Mouse (Mus musculus) CD4-positive, CD25-positive, alpha-beta regulatory T cell, adult 2 months (primary cell): ENCODE measurements around the gene Carm1.
A peak's percentile ranks its signal among the peaks of the same experiment; 100 is the strongest.
"Not testable (repeated sequence)": the region's sequence is repeated elsewhere in the genome, so short reads cannot be mapped to it uniquely, and the experiment has no call there.

Source experiments
- DNase-seq: peaks from one replicate; pipeline ENCODE4 v3.0.0-alpha.2; 2012; ENCODE audit warnings: low read depth, low spot score

Gene Carm1

DNA sequence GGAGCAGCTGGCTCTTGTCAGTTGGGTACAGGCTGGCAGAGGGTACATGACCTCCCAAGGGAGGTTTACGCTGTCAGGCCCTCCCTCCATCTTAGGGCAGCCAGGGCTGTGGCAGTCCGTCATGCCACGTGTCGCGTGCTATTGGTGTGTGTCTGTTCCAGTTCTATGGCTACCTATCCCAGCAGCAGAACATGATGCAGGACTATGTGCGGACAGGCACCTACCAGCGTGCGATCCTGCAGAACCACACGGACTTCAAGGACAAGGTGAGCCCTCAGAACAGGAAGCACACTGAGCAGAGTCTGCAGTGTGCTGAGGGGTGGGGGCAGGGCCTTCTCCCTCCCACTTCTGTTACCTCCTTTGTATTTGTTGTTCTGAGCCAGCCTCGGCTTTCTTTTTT lies 28.6 kb downstream of the Carm1 start:
- DNase-seq: no peak

GRCm38 (mm10) chr9:21576286-21576685 lies 29.6 kb downstream of the Carm1 start:
- no peak for DNase-seq

DNA sequence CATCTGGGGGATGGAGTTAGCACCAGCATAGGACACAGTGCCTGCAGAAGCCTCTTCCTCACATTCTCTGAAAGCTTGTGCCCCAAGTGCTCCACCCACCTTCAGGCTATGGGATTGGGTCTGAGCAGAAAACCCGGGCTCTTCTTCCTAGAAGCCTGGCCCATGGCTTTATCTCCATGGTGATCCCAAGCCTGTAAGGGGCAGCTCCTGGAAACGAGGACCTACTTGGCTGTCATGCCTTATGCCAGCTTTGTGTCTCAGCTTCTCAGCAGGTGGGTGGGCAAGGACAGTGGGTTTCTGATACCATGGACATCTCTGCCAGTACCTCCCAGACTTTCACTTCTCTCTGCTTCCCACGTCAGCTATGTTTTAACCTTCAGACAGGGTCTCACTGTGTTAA lies 31.5 kb downstream of the Carm1 start:
- no peak for DNase-seq

DNA sequence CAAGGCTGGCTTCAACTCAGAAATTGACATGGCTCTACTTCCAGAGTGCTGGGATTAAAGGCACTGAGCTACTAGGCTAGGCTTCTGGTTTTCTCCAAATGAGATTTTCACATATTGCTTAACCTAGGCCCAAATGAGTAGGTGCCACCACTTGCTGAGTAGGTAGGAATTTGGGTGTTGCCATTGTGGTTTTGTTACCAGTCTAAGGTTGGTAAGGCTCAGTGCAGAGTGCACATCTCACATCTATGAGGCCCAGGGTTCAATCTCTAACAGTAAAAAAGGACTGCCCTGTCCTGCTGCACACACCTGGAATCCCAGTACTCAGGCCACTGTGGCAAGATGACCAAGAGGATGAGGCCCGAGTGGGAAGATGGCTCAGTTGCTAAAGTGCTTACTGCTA lies 38.7 kb downstream of the Carm1 start:
- no peak for DNase-seq

DNA sequence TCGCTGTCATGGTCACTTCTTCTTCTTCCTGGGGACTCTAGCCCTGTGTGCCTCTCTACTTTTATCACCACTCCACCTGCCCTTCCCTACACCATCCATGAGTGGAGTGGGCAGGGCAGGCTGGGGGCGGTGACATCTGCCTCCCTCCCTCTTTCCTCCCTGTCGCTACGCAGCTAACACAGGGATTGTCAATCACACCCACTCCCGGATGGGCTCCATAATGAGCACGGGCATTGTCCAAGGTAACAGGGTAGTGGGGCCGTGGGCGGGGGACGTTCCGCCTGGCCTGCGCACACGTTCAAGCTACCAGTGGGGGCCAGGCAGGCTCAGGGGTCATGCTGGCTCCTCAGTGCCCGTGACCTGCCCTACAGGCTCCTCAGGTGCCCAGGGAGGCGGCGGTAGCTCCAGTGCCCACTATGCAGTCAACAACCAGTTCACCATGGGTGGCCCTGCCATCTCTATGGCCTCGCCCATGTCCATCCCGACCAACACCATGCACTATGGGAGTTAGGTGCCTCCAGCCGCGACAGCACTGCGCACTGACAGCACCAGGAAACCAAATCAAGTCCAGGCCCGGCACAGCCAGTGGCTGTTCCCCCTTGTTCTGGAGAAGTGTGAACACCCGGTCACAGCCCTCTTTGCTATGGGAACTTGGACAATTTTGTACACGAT lies 41.1 kb downstream of the Carm1 start:
- no peak for DNase-seq

- DNase-seq: no peak
Observed at GRCm38 (mm10) chr9:21588350-21588749, 41.7 kb downstream of the Carm1 start.

GRCm38 (mm10) chr9:21589538-21589937 lies 42.8 kb downstream of the Carm1 start:
- DNase-seq: no peak

DNA sequence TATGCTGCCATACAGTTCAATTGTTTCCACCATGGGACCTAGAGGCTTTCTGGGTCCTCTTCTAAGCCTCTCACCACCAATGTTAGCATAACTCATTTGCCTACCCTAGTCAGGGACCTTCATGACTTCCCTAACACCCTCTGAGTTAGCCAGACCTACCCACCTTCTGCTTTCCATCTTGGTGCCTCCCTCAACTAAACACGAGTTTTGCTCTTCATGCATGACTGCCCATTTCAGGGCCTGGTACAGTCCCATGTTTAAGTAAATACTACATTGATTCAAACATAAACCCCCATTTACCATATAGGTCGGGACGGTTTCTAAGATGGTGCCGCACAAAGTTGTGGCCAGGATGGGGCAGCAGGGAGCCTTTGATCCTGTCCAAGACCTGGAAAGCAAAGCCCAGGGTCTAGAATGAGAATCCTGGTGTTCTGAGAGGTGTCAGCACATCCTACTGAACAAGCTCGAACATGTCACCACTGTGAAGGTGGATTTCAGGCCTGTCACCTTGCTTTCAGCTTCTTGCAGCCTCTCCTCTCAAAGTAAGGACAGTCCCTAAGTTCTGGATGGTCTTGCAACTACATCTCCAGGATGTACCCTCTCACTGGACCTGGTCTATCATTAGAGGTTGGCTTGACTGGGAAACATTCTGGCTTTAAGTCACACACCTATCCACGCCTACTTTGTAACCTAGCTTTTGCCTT lies 44.6 kb downstream of the Carm1 start:
- no peak for DNase-seq

- no peak for DNase-seq
Observed at GRCm38 (mm10) chr9:21591831-21592702, 45.4 kb downstream of the Carm1 start.

DNA sequence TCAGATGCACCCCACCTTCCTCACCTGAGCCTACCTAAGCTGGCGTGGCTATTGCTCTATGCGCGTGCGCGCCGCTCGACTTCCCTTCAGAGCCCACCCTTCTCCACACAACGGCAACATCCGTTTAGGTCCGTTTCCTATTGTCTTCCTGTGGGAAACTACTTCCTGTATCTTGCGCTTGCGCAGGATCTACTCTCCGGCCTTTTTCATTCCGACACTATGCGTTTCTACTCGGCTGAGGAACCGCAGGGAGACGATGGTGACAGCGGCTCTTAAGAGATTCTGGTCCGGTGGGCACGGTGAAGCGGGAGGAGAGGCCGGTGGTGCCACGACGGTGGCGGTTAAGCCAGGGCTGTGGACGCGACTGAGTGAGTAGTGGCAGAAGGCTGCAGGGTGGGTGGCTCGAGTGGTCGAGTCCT lies 46.0 kb downstream of the Carm1 start, which contains the start of the genes Timm29 and Yipf2:
Timm29 (plus strand) TSS at position 20 of the 419 bp plus-strand sequence.
Yipf2 (minus strand) TSS at position 126 of the 419 bp plus-strand sequence.
- DNase-seq: peak; percentile 95

DNA sequence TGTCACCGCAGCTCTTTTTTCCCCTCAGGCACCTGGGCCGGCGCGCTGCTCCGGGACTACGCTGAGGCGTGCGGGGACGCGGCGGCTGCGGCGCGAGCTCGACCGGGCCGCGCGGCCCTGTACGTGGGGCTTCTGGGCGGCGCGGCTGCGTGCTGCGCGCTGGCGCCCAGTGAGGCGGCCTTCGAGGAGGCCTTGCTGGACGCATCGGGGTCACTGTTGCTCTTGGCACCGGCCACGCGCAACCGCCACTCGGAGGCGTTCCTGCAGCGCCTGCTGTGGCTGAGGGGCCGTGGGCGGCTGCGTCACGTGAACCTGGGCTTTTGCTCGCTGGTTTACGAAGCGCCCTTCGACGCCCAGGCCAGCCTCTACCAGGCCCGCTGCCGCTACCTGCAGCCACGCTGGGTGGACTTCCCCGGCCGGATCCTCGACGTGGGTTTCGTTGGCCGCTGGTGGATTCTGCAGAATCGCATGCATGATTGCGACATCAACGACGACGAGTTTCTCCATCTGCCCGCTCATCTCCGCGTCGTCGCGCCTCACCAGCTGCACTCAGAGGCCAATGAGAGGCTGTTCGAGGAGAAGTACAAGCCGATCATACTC lies 46.5 kb downstream of the Carm1 start:
- DNase-seq: peak; percentile 69

DNA sequence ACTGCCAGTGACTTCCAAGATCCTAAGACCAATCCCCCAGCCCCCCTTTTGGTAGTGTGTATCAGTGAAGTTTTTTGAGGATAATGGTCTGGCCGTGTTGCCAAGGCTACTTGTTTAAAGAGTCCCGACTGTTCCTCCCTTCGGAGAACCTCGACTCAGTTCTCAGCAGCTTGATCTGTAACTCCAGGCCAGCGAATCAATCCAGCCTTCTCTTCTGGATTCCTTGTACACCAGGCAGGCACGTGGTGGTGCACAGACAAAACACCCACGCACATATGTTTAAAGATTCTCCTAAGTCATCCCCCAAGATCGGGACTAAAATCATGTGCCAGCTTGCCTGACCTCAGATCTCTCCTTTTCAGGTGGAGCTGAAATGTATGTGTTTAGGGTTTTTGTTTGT lies 47.7 kb downstream of the Carm1 start:
- not testable (repeated sequence) for DNase-seq

DNA sequence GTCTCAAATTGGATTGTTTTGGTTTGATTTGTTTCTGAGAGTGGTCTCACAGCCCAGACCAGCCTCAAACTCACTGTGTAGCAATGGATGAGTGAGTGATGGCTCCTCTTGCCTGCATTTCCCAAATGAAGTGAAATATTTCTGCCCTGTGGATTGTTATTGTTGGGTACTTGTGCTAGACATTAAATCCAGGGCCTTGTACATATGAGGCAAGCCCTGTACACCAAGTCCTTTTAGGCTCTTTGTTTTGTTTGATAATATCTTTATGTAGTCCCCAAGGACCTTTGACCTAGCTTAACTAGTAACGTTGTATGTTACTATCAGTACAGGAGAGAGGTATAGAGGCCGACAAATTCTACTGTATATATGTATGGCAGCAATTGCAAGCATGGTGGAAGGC lies 48.1 kb downstream of the Carm1 start:
- DNase-seq: no peak

- DNase-seq: peak; percentile 78
Observed at GRCm38 (mm10) chr9:21598198-21598597, 51.5 kb downstream of the Carm1 start.

- DNase-seq: no peak
Observed at GRCm38 (mm10) chr9:21600186-21600585, 53.5 kb downstream of the Carm1 start.

DNA sequence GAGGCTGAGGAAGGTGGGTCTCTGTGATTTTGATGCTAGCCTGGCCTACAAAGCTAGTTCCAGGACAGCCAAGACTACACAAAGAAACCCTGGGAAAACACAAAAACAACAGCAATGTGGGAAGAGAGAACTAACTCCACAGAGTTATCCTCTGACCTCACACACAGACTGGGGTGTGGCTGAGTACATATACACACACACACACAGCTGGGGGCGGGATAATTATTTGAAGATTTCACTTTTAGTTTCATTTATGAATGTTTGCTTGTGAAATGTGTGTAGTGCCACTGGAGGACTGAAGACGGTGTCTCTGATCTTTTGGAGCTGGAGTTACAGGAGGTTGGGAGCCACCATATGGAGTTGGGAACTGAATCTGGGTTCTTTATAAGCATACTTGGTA lies 54.4 kb downstream of the Carm1 start:
- DNase-seq: peak; percentile 33

GRCm38 (mm10) chr9:21601722-21602399 lies 55.2 kb downstream of the Carm1 start:
- DNase-seq: peak; percentile 91

- DNase-seq: no peak
Observed at GRCm38 (mm10) chr9:21604119-21604518, 57.4 kb downstream of the Carm1 start.

DNA sequence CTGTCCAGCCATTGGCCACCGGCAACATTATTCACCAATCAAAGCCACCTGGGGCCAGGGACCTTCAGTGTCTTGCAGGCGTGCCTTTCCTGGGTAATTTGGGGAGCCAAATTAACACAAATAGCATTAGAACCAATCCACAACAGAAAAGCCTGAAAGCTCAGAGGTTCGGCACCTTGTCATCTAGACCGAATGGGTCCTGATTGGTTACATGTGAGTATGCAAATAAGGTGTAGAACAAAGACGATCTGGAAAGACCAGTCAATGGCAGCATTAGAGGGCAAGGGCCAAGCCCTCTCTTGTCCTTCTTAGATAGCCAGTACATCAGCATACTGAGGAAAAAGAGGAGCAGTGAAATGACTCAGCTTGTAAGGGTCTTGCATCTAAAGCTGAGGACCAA lies 59.2 kb downstream of the Carm1 start:
- no peak for DNase-seq

DNA sequence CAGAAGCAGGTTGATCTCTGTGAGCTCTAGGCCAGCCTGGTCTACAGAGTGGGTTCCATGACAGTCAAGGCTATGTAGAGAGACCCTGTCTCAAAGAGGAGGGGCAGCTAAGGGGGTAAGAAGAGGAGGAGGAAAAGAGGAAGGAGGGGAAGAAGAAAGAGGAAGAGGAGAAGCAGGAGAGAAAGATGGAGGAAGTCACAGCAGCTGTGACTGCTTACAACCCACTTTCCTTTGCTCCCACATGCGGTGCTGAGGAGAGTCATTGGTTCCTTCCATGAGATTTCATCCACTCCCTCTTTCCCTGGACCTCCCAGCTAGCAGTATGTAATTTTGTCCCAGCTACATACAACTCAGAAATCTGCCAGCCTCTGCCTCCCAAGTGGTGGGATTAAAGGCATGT lies 60.0 kb downstream of the Carm1 start:
- no peak for DNase-seq

- peak; percentile 85 for DNase-seq
Observed at GRCm38 (mm10) chr9:21609861-21610260, 63.2 kb downstream of the Carm1 start.
